Mouse (Mus musculus): Measurements from ENCODE around the gene Trim80.
"Not testable (repeated sequence)": the region's sequence is repeated elsewhere in the genome, so short reads cannot be mapped to it uniquely, and the experiment has no call there.

Gene Trim80

DNA sequence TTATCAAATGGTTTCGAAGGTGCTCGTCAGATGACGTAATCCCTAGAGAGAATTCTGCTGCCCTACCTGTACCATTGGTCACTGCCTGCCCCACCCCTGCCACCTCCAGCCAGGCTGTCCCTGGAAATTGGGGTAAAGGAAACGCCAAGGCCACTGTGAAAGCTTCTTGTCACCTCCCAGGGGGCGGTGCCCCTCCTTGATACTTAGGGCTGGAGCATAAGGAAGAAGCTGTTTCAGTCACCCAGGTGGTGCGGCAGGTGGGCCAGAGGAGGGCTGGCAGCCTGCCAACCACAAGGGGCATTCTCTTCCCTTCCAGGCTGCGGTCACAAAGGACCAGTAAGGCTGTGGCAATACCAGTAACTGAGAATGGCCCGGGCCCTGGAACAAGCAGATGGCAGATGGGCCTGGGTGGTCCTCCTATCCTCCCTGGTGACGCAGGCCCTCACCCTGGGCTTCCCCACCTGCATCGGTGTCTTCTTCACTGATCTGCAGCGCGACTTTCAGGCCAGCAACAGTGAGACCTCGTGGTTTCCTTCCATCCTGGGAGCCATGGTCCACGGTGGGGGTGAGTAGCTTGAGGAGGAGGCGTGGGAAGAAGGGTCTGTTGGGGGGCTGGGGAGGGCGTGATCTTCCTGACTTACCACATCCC lies 22.0 kb downstream of the Trim80 start, which contains the start of gene Slc16a5:
Gene Slc16a5 (plus strand): TSS at position 232 of the 649 bp plus-strand sequence.
- no peak for DNase-seq (ENCODE audit: low spot score)

DNA sequence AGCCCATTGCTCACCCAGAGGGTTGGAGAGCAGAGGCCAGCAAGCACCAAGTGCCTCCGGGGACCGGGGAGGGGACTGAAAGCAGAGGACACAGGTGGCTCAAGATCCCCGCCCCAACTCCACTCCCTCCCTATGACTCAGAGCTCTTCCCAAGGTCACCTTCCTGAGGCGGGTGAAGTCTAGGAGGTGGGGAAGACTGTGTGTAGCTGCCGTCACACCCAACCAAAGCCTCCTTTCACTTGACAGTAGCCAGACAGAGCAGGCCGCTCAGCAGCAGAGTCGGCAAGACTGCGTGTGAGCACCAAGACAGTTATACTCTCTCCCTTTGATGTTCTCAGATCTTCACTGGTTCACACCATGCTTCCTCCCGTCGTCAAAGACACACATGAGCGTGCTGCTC lies 23.1 kb downstream of the Trim80 start:
- DNase-seq (ENCODE audit: low spot score): no peak

DNA sequence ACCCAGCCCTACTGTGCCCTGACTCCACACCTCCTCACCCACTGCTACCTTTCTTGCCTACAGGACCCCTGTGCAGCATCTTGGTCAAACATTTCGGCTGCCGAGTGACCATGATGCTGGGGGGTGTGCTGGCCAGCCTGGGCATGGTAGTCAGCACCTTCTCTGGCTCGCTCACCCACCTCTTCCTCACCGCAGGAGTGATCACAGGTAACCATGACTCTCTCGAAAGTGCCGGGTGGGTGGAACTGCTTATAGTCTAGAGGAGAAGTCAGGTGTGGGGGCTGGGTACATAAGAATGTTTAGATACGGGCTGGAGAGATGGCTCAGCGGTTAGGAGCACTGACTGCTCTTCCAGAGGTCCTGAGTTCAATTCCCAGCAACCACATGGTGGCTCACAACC lies 24.5 kb downstream of the Trim80 start:
- DNase-seq (ENCODE audit: low spot score): no peak

DNA sequence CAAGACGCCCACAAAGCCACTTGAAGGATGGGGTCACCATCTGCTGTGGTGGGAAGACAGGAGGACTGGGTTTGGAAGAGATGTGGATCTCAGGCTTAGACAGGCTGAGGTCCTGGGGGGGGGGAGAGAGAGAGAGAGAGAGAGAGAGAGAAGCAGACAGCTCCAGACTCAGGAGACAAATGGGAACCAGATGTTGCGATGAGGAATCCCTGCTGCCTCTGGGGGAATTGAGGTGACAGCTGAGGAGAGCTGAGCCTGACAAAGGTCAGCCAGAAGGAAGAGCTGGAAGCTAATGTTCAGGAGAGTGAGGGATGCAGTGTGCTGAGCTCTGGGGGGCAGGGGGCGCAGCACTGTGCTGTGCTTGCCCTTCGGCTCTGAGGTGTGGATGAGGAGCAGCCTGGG lies 26.9 kb downstream of the Trim80 start:
- DNase-seq (ENCODE audit: low spot score): no peak

DNA sequence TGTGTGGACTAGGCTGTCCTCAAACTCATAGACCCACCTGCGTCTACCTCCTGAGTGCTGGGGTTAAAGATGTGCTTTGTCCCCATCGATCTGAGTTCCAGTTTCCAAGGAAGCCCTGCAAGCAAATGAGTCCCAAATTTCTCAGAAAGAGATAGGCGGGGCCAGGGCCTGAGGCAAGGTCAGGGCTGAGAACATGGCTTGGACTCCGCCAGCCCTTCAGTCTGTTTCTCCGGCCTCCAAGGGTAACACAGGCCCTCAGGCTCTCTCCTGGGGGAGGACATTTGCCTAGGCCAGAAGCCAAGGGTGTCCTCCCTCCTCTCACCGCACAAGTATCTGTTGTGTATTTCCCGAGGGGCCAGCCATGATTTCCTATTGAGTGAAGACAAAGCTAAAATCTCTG lies 31.8 kb downstream of the Trim80 start:
- DNase-seq (ENCODE audit: low spot score): peak; percentile 66

DNA sequence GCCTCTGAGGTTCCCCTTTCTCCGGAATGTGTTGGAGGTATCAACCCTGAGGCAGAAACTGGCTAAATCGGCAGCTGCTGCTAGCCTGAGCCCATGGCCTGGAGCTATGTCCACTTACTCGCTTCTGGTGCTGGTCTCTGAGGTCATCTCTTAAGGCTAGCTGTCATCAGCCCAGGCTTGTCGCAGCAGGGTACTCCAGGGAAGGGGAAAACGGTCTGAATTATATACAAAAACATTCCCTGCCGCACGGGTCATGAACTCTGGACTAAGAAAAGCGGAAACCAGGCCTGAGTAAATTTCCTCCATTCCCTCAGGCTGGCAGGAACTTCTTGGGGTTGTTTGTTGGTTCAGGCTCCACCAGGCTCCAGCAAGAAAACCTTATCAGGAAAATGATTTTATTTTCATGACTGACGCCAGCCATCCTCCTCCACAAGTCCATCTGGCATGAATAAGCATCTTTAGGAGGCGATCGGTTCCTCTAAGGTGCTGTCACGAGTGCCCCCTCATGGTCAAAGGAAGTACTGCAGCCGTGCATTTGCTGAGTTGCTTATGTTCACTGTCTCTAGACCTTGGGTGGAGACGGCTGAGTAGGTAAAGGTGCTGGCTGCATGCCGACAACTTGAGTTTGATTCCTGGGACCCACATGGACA lies 33.4 kb downstream of the Trim80 start:
- DNase-seq (ENCODE audit: low spot score): peak; percentile 84

DNA sequence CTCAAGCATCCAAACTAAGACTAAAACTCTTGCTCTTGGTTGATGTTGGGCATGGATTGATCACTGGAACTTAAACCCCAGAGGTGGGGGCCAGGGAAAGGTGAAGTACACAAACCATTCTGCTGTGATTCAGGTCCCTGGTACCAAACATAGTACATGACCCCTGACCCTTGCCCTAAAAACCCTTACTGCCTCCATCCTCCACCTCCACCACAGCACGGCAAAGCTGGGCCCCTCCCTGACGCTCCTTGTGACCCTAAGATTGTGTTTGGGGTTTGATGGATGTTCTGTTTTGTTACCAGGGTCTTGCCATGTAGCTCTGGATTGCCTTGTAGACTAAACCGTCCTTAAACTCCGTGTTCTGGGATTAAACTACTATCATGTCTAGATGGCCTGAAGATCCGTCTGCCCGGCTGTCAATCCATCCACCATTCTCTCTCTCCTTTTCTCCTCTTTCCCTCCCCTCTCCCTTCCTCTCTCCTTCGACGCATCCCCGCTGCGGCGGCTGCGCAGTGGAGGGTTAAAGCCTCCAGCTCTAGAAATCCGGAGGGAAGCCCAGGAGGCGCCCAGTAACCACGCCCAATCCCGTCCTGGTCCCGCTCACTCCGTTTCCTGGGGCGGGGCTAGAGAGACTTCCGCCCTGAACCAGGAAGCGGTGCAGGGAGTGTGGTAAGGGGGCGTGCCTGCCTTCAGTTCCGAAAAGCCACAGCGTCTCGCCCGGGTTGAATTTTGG lies 34.8 kb downstream of the Trim80 start, which contains the start of gene Armc7:
Gene Armc7 (plus strand): TSS at position 643 of the 733 bp plus-strand sequence.
- DNase-seq (ENCODE audit: low spot score): peak; percentile 92

DNA sequence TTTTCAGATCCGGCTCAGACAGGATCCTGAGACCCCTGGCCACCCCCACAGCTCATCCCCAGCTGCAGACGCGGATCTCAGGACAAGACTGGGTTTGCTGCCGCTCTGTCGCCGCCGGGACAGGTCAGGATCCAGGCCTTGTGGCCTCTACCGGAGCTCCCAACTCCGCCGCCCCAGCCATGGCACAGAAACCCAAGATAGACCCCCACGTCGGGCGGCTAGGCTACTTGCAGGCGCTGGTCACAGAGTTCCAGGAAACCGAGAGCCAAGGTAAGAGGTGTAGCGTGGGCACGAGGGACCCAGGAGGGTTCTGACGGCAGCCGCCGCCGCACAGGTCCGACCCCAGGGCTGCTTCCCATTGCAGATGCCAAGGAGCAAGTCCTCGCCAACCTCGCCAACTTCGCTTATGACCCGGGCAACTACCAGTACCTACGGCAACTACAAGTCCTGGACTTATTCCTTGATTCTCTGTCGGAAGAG lies 35.5 kb downstream of the Trim80 start:
- DNase-seq (ENCODE audit: low spot score): no peak

DNA sequence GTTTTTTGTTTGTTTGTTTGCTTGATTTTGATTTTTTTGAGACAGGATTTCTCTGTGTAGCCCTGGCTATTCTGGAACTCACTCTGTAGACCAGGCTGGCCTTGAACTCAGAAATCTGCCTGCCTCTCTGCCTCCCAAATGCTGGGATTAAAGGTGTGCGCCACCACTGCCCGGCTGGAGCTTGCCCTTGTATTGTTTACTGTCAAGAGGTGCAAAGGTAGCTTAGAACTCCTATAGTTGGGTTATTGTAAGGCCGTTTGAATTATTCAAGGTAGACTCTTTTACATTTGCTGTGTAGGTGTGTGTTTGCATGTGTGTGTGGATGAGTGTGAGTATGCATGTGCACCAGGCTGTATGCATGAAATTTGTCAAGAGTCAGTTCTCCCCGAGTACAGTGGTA lies 36.3 kb downstream of the Trim80 start:
- DNase-seq (ENCODE audit: low spot score): not testable (repeated sequence)

DNA sequence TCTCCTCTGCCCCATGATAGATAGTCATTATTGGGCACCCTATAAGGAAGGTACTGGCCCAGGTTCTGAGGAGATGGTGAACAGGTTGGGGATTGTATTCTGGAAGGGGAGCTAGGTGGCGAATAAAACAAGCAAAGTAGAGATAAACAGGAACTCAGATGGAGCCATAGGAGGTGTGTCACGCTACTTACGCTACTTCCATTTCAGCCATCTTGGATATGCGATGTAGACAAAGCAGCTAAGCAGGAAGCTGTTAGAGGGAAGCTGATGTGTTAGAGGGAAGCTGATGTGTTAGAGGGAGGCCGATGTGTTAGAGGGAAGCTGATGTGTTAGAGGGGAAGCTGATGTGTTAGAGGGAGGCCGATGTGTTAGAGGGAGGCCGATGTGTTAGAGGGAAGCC lies 37.0 kb downstream of the Trim80 start:
- DNase-seq (ENCODE audit: low spot score): not testable (repeated sequence)

DNA sequence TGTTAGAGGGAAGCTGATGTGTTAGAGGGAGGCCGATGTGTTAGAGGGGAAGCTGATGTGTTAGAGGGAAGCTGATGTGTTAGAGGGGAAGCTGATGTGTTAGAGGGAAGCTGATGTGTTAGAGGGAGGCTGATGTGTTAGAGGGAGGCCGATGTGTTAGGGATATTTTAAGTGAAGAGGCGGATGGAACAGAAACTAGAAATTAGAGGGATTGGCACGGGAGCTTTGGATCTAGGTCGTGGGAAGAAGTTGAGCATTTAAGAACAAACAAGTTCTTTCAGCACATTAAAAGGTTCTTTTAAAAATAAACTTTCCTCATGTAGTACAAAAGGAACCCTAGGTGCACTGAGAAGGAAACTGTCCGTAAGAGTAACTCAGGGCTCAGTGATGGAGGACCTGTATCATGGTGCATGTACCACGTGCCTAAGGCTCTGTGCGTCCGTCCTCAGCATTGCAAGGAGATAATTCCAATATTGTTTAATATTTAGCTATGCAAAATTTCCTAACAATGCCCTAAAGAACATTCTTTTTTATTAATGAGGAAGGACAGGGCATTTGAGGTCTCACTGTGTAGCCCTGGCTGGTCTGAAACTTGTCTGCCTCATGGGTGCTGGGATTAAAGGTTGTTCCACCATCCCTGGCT lies 38.1 kb downstream of the Trim80 start:
- DNase-seq (ENCODE audit: low spot score): no peak

DNA sequence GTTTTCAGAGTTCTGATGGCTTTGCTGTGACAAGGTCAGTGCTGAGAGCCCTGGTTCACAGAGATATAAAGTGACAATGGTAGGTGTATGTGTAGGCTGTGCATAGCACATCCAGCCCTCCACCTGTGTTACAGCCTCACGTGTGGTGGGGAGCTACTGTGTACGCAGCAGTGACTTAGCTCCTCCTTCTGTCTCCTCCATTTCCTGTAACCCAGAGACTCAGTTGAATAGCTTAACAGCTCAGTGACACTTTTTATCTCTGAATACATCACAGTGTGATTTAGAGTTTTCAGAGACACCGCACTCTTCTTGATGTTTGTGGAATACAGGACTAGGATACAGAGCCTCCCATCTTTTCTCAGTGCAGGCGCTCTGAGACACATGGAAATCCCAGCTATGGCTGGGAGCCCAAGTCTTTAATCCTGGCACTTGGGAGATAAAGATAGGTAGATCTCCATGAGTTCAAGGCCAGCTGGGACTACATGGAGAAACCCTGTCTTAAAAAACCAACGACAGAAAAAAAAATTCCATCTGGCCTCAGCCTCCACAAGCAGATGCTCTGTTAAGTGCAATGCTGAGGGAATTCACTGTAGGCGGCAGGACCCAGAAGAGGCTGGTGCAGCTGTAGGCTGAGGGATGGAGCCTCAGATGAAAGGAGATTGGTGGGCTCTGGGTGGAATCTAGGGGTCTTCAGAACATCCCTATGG lies 41.4 kb downstream of the Trim80 start:
- DNase-seq (ENCODE audit: low spot score): no peak

DNA sequence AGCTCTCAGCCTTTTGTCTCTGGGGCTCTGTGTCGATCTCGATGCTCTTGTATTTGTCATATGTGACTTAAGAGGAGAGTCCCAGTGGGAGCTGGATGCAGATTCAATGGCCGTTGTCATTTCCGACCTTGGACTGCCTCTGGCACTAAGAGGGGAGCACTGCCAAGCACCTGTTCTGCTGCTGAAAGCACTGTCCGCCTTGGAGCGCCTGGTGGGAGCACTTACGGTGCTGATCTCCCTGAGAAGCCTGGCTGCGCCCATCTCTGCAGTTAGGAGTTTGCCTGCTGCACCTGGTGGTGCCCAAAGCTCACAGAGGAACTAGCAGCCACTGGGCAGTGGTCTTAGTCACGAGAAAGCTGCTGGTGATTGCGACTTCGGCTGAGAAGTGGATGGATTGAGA lies 42.9 kb downstream of the Trim80 start:
- no peak for DNase-seq (ENCODE audit: low spot score)

DNA sequence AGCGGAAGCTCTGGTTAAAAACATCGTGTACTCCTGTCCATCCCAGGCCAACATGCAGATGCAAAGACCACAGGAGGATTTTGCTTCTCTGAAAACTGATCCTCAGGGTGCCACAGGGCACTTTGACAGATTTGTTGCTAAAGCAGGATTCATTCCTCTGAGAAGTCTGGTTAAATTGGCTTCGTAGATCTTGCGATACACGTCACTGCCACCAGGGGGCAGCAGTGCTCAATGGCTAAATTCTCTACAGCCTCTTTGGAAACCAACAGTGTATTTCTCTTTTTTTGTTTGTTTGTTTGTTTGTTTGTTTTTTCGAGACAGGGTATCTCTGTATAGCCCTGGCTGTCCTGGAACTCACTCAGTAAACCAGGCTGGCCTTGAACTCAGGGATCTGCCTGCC lies 43.4 kb downstream of the Trim80 start:
- no peak for DNase-seq (ENCODE audit: low spot score)

DNA sequence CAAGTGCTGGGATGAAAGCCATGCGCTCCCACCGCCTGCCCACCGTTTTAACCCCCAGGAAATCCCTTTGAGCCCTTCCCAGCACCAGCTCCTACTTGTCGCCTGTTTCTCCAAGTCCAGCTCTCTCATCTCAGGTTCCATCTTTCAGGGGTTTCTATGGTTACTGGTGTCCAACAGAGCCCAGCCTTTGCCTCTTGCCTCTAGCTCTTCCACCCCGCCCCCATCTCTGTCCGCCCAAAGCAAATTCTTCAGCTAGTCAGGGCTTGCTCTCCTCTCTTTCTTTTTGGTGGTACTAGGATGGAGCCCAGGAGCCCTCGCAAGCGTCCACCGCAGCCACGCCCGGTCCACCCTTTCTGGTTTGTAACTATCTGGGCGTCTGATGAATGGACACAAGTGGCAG lies 44.8 kb downstream of the Trim80 start:
- DNase-seq (ENCODE audit: low spot score): no peak

DNA sequence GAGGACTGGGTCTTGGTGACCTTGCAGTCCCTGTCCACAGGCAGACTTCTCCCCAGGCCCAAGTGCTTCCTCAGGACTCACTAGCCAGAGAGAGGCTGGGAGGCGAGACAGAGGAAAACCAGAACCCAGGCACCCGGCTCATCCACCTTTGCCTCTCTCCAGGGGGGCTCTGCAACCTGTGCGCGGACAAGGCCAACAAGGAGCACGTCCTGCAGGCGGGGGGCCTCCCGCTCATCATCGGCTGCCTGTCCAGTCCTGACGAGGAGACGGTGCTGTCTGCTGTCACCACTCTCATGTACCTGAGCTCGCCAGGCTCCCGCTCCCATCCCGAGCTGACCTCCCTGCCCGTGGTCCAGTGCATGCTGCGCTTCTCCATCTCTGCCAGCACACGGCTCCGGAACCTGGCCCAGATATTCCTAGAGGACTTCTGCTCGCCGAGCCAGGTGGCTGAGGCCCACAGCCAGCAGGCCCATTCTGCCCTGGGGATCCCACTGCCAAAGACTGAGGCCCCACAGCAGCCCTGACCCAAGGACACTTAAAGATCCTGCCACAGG lies 48.3 kb downstream of the Trim80 start:
- no peak for DNase-seq (ENCODE audit: low spot score)

DNA sequence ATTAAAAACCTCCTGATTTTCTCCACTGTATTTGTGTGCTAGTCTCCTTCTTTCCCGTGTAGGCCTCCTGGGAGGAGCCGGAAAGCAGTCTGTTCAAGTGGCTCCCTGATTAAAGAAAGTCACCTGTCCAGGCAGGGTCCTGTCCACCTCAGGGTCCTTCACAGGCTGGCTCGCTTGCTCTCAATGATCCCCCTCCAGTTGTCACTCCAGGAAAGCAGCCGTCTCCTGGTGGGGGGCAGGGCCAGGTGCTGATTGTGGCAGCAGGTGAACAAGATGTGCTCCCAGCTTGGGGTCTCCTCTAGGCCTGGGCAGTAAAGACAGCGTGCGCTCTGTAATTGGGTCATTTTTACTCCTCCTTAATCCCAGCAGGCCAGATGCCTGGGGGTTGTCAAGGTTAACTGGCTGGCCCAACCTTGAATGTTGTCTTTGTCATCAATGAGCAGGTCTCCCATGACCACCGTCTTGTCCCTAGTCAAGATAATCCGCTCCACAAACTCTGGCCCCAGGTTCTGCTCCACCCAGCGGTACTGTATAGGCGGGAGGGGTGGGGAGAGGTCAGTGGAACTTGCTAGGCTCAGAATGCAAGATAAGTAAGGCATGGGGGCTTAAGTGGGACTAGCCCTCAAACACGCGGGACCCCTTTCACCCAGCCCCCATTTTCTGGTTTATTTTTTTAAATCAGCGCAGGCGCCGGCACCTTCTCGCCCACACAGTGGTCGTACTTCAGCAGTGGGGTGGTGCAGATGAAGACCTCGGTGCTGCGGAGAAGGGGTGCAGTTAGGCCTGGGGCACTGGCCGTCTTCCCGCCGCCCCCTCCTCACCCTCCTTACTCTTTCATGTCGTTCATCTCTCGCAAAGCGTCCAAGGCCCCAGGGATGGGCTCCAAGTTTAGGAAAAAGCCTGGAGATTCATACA lies 50.4 kb downstream of the Trim80 start:
- DNase-seq (ENCODE audit: low spot score): no peak

DNA sequence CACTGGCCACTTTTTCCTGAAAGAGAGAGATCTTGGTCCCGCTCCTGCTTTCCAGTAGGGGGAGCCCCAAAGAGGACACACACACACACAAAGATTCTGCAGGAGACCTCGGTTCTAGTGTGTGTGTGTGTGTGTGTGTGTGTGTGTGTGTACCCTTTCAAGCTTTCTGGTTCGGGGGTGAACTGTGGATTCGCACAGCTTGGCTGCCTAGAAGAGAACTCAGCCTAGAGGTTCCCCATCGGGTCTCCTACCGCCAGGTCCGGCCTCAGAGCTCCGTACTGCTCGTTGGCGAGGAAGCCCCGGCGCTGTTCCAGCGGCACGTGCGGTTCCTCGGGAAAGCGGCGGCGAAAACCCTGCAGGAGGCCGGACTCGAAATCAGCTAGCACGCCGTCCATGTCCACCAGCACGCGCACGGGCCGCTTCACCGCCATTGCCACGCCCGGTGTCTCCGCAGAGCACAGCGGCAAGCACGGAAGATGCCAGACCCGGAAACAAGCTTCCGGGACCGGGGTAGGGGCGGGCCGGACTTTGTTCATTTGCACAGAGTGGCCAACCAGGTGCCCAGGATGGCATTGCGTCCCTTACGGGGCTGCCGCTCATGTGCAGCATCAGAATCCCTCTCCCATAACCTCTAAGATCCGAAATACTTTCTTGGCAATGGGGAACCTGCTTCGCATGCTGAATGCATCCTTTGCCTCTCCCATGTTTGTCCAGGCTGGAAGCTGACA lies 51.2 kb downstream of the Trim80 start, which contains the start of gene Nt5c:
Gene Nt5c (minus strand): TSS at position 507 of the 728 bp plus-strand sequence.
- peak; percentile 80 for DNase-seq (ENCODE audit: low spot score)

DNA sequence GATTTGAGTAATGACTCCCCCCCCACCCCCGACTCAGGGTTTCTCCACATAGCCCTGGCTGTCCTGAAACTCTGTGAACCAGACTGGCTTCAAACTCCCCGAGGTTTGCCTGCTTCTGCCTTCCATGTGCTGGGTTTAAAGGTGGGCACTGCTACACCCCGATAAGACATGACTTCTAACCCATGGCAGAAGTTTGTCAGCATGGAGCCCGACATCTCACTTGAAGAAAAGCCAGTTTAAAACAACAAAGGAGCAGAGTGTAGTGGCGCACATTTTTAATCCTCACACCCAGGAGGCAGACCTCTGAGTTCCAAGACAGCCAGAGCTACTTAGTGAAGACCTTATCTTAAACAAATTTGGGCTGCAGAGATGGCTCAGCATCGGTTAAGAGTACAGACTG lies 52.0 kb downstream of the Trim80 start:
- no peak for DNase-seq (ENCODE audit: low spot score)

DNA sequence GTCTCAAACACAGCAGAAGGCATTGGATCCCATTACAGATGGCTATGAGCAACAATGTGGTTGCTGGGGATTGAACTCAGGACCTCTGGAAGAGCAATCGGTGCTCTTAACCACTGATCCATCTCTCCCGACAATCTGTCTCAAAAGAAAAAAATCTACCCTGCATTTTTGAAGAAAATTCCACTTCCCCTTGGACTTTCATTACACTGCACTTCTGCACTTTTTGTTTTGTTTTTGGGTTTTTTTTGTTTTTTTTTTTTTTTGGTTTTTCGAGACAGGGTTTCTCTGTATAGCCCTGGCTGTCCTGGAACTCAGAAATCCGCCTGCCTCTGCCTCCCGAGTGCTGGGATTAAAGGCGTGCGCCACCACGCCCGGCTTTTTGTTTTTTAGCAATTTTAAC lies 56.2 kb downstream of the Trim80 start:
- not testable (repeated sequence) for DNase-seq (ENCODE audit: low spot score)

Data from testis, postnatal 14 days (tissue).